Mouse (Mus musculus): Measurements from ENCODE around the gene Cass4. TPM values are rescaled to one million over a fixed set of nuclear protein-coding genes. Genes with fewer than 3 reads are reported as not detected.

Cass4 gene
- total RNA-seq, 4 experiments from 2014 or later: 0.10 to 0.40 (median 0.21) TPM

GRCm38 (mm10) chr2:172384715-172385114, 8.9 kb upstream of the Cass4 start:
- DNase-seq (ENCODE audit: low spot score in 2 of 2): no peak

DNA sequence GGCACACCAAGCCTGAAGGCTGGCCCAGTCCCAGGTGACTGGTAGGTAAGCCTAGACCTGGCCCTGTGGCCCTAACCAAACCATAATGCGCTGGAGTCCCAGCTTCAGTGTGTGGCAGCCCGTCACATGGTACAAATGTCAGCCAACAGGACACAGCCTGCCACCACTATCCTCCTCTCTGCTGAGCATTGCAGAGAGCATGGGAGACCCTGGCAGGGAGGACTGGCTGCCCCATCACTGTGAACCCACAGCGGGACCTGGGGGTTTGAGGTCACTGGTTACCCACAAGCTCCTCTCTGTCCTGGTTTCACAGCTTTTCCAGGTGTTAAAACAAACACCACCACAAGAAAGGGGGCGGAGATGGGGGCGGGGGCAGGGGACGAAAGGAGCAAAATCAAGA, 3.3 kb upstream of the Cass4 start:
- no peak for DNase-seq (ENCODE audit: low spot score in 2 of 2)

DNA sequence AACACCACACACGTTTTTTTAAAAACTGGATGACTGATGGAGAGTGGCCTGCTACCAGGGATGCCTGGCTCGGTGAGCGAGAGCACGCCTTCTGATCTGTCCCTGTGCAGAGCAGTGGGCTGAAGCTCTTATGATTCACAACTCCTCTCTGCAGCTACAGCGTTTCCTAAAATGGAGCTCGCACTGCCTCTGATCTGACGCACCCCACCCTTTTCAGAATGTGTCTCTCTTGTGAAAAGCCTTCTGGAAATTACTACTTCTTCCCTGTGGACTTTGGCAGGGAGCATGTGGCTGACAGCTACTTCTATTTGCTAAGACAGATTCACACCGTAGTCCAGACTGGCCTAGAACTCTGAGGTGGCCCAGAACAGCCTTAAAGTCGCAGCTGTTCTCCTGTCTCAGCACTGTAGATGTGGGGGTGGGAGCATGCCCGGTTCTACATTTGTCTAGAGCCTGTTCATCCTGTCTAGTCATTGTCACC, 1.5 kb upstream of the Cass4 start:
- no peak for DNase-seq (ENCODE audit: low spot score in 2 of 2)

GRCm38 (mm10) chr2:172394052-172394392, 428 bp downstream of the Cass4 start:
- no peak for DNase-seq (ENCODE audit: low spot score in 2 of 2)

DNA sequence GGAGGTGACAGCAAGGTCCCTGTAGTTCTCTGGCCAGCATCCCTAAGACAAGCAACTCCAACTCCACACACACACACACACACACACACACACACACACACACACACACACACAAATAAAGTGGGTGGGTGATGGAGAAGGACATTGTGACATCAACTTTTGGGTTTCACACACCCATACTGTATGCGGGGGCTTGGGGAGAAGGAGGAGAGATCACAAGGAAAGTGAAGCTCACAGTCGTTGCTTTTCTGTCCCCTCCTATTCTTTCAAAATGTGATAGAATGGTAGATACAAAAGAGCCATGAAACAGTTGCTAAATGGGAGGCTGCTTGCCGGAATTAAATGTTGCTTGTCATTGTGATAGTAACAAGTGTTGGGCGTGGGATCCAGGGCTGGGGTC, 1.1 kb downstream of the Cass4 start:
- no peak for DNase-seq (ENCODE audit: low spot score in 2 of 2)

DNA sequence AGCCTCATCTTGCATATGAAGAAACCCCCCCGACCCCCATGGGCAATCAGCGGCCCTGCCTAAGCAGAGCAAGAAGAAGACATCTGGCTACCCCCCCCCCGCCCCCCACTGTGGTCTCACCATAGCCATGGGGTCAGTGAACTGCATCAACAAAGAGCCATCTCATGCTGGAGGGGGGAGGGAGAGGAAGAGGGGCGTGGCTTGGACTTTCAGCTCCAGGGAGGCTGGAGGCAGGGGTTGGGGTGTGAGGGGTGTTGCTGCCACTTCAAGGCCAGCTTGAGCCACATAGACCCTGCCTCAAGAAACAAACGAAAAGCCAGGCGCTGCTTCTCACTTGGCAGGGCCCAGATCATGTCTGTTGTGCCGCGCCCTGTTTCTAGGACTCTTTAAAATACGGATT, 2.4 kb downstream of the Cass4 start:
- no peak for DNase-seq (ENCODE audit: low spot score in 2 of 2)

DNA sequence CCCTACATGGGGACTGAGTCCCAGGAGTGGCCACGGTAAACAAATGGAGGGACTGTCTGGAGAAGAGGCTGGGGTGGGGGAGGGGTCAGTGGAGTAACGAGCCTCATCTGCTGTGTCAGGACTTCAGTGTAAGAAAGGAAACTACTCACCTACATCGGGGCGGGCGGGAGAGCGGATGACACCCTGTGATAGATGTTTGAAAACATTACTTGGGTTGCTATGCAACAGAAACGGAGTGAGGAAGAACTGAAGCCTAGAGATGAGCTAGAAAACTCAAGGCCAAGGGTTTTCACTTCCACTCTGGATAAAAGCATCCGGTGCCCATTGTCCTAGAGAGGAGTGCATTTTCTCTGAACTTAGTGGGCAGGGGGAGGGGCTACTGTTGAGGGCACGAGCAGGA, 6.3 kb downstream of the Cass4 start:
- no peak for DNase-seq (ENCODE audit: low spot score in 2 of 2)

GRCm38 (mm10) chr2:172401116-172401825, 7.7 kb downstream of the Cass4 start:
- no peak for DNase-seq (ENCODE audit: low spot score in 2 of 2)

- DNase-seq (ENCODE audit: low spot score in 2 of 2): no peak
Observed at GRCm38 (mm10) chr2:172404239-172404638, 10.6 kb downstream of the Cass4 start.

GRCm38 (mm10) chr2:172405011-172405410, 11.4 kb downstream of the Cass4 start:
- no peak for DNase-seq (ENCODE audit: low spot score in 2 of 2)

- no peak for DNase-seq (ENCODE audit: low spot score in 2 of 2)
Observed at GRCm38 (mm10) chr2:172406173-172406572, 12.6 kb downstream of the Cass4 start.

GRCm38 (mm10) chr2:172407499-172407898, 13.9 kb downstream of the Cass4 start:
- DNase-seq (ENCODE audit: low spot score in 2 of 2): no peak

- DNase-seq (ENCODE audit: low spot score in 2 of 2): no peak
Observed at GRCm38 (mm10) chr2:172410686-172411085, 17.1 kb downstream of the Cass4 start.

DNA sequence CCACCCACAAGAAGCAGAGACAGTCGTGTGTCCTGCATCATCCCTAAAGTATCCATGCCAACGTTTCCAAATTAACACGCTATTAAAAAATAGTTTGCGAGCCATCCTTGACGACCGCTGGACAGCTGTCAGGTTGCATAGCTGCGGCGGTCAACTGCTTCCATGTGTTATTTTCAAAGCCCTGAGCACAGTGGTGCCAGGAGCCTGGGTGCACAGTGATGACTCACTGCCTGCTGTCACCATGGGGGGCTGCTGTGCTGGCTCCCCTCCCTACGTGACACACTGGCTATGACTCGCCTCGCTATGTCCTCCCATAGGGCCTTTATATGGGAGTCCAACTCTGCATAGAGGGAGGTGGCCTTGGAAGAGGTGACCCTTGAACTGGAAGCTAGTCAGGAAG, 17.5 kb downstream of the Cass4 start:
- no peak for DNase-seq (ENCODE audit: low spot score in 2 of 2)

DNA sequence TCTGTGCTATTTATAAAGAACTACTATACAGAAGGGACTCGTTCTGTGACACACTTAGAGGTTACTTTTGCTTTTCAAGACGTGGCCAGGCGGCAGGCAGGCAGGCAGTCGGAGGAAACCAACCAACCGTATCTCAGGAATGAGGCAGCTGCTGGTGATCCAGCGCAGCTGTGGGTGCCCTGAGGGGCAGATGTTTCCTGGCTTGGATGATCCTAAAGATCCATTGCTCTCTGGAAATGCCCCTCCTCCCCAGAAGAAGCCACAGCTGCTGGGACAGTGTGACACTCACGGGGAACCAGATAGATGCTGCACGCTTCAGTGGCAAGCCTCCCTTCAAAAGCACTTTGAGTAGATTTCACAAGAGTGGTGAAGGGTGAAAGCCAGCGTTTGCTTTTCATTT, 18.9 kb downstream of the Cass4 start:
- no peak for DNase-seq (ENCODE audit: low spot score in 2 of 2)

- DNase-seq (ENCODE audit: low spot score in 2 of 2): no peak
Observed at GRCm38 (mm10) chr2:172413273-172413672, 19.7 kb downstream of the Cass4 start.

GRCm38 (mm10) chr2:172413894-172414293, 20.3 kb downstream of the Cass4 start:
- no peak for DNase-seq (ENCODE audit: low spot score in 2 of 2)

DNA sequence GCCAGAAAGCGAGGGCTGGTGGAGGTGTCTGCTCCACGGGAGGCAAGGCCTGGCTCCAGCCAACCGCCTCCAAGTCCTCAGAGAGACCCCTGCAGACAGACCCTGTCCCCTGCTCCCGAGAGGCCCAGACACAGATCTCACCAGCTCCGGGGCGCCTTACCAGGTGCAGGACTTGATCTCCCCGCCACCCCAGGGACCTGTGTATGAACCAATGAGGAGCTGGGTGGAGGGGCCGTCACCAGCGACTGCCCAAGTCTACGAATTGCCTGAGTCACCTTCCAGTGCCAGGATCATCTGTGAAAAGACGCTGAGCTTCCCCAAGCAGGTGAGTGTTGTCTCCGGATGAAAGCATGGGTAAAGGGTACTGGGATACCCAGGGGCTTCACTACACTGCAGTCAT, 22.6 kb downstream of the Cass4 start:
- DNase-seq (ENCODE audit: low spot score in 2 of 2): no peak

GRCm38 (mm10) chr2:172416876-172417275, 23.3 kb downstream of the Cass4 start:
- DNase-seq (ENCODE audit: low spot score in 2 of 2): no peak

- no peak for DNase-seq (ENCODE audit: low spot score in 2 of 2)
Observed at GRCm38 (mm10) chr2:172418208-172418607, 24.6 kb downstream of the Cass4 start.

DNA sequence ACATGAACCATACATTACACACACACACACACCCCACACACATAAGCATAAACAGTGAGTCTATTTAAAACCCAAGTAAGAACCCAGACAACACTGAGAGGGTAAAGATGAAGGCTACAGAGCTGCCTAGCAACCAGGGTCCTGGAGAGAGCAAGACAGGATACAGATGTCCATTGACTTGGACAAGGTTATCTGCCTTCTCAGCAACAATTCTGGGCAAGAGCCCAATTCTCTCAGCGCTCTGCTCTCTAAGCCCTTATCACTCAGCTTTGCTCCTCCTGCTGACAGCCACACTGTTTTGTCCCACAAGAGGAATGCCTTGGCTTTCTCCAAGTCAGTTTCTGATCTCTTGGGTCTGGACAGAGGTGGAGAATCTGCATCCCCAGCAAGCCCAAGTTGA, 37.0 kb downstream of the Cass4 start:
- no peak for DNase-seq (ENCODE audit: low spot score in 2 of 2)

GRCm38 (mm10) chr2:172433746-172434145, 40.2 kb downstream of the Cass4 start:
- DNase-seq (ENCODE audit: low spot score in 2 of 2): no peak

GRCm38 (mm10) chr2:172437371-172437952, 43.9 kb downstream of the Cass4 start:
- no peak for DNase-seq (ENCODE audit: low spot score in 2 of 2)
